ENCODE assay signal across 8 mouse cellular contexts in the genomic region with DNA sequence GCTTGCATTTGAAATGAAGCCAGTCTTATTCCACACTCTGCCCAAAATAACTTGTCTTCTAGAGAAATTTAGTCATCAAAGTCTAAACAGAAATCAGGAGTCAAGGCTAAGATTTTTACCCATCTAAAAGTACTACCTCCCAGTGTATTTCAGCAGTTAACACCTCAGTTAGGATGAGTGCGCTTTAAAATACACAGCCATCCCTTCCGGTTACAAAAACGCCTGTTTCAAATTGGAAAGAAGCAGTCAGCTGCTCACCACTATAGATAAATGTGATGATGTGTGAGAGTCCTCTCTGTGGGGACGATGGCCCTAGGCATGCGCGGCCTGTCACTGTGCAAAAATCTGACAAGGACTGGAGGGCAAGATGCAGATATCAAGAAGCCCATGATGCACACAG.
"Had no signal": no experiment of that assay in that cellular context is flagged by ENCODE, and none has a peak within 500 bp of the region (broad histone marks: within the 10 kb centered on the region; RNA-seq: fewer than 3 reads in every experiment).

No protein-coding gene starts in this region.

- DNase-seq: kidney, adult 11 months; kidney, adult 9 months; kidney, postnatal 36 days; lung, adult 2 months; lung, postnatal 36 days; midbrain, embryonic 14.5 days; thymus, postnatal 4 days had no signal

- ATAC-seq: lung, postnatal 0 days had no signal
